Mouse (Mus musculus) ES-E14 (cell line): ENCODE data around the gene Ppp1r13b. TPM values are rescaled to one million over a fixed set of nuclear protein-coding genes. Genes with fewer than 3 reads are reported as not detected.
"Not testable (repeated sequence)": the region's sequence is repeated elsewhere in the genome, so short reads cannot be mapped to it uniquely, and the experiment has no call there.

Experiments used
- DNase-seq: peaks from one replicate; pipeline ENCODE4 v3.0.0-alpha.2; 2013; ENCODE audit warnings: low read depth, low spot score
- H3K27ac ChIP-seq: 2 replicates; pipeline ENCODE4 v1.5.1; 2012; ENCODE audit warnings: low read depth, mild to moderate bottlenecking, low read length, moderate library complexity, mixed read lengths; ENCODE audit not compliant: poor library complexity, insufficient read depth, severe bottlenecking
- H3K36me3 ChIP-seq: 2 replicates; pipeline ENCODE4 v1.6.1; 2012; ENCODE audit warnings: mild to moderate bottlenecking, low read length, moderate library complexity, mixed read lengths; ENCODE audit not compliant: control insufficient read depth, poor library complexity, insufficient read depth, severe bottlenecking
- H3K4me1 ChIP-seq, 2 experiments: fragments of 150-350 bp in 1 of 2; sonication (generic) in 1 of 2; 2 replicates each; pipeline ENCODE4 v1.6.1; 2012; ENCODE audit warnings: low read length in 2 of 2, mild to moderate bottlenecking in 1 of 2, mixed read lengths in 1 of 2; ENCODE audit not compliant: control insufficient read depth in 2 of 2, insufficient read depth in 2 of 2, poor library complexity in 1 of 2
- H3K4me3 ChIP-seq, 2 experiments: fragments of 150-350 bp in 1 of 2; sonication (generic) in 1 of 2; 2 replicates each; pipeline ENCODE4 v1.5.1; 2012; ENCODE audit warnings: low read length in 2 of 2, low read depth in 1 of 2, mild to moderate bottlenecking in 1 of 2, mixed read lengths in 1 of 2; ENCODE audit not compliant: insufficient read depth in 1 of 2, poor library complexity in 1 of 2, severe bottlenecking in 1 of 2
- H3K9ac ChIP-seq: 2 replicates; pipeline ENCODE4 v1.6.1; 2012; ENCODE audit warnings: low read depth, mild to moderate bottlenecking, low read length, mixed read lengths; ENCODE audit not compliant: poor library complexity, insufficient read depth, severe bottlenecking
- H3K9me3 ChIP-seq: fragments of 150-350 bp; sonication (generic); 2 replicates; pipeline ENCODE4 v1.6.1; 2012; ENCODE audit warnings: low read depth, mild to moderate bottlenecking, low read length; ENCODE audit not compliant: control insufficient read depth, insufficient read depth
- CHD2 ChIP-seq: IDR thresholded peaks from 2 replicates; pipeline ENCODE4 v1.6.1; 2014; ENCODE audit warnings: mild to moderate bottlenecking, low read depth, low read length, inconsistent platforms
- HCFC1 ChIP-seq: IDR thresholded peaks from 2 replicates; pipeline ENCODE4 v1.6.1; 2012; ENCODE audit warnings: low read length, inconsistent platforms, borderline replicate concordance; ENCODE audit not compliant: insufficient read depth
- MAFK ChIP-seq: IDR thresholded peaks from 2 replicates; pipeline ENCODE4 v1.6.1; 2014; ENCODE audit warnings: mild to moderate bottlenecking, low read depth, low read length, inconsistent platforms; ENCODE audit not compliant: insufficient read depth
- ZC3H11A ChIP-seq: IDR thresholded peaks from 2 replicates; pipeline ENCODE4 v1.6.1; 2012; ENCODE audit warnings: low read depth, mild to moderate bottlenecking, inconsistent platforms, low read length, borderline replicate concordance
- ZNF384 ChIP-seq: IDR thresholded peaks from 2 replicates; pipeline ENCODE4 v1.6.1; 2012; ENCODE audit warnings: low read depth, low read length, inconsistent platforms
- in situ Hi-C, 2 experiments: fragments of 600-800 bp; cut with MboI; formaldehyde crosslinking; loops; one replicate each; pipeline ENCODE4 v1.15.1; 2025; ENCODE audit warnings: low sequenced_read_pairs in 2 of 2, inconsistent platforms in 1 of 2; ENCODE audit not compliant: unreplicated experiment in 2 of 2
- total RNA-seq: library from RNA; depleted of rRNA; stranded (reverse); fragments of 300-350 nt; gene quantifications from 2 replicates; pipeline ENCODE4 v1.2.3, GENCODE M21; 2012

Gene Ppp1r13b
- total RNA-seq, 1 experiment: 4.4 TPM

DNA sequence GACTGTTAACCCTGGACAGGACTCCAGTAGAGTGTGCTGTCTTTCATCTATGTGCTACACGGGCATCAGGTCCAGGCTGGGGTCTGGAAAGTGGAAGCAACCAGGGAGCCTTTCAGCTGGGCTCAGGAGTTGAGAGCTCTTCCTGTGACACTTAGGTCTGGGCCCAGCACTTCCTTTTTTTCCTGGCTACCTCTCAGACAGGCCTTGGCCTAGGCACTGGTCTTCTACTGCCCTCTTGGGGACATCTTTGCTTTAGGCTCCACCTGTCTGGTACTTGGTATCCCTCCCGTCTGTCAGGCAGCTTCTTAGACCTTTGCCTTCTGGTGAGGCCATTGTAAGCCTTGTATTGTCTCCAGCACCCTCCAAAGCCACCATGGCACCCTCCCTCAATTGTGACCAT is 38.8 kb upstream of the Ppp1r13b start:
- no peak overlapping the region for H3K9ac ChIP-seq
- no peaks in the 10 kb centered on the region for H3K9me3 ChIP-seq
- H3K4me3 ChIP-seq: no peak overlapping the region
- in situ Hi-C loops: no loop called here
- no peak for DNase-seq
- H3K4me1 ChIP-seq: peaks cover 2 to 18% of the 10 kb centered on the region in 2 experiments; a peak in 3 of 4 replicates
- H3K27ac ChIP-seq: no peak overlapping the region; the same call in 1 of the 2 replicates
- TF ChIP-seq CHD2 (no peak), HCFC1 (no peak), ZC3H11A (no peak; the same call in 1 of the 2 replicates), ZNF384 (no peak), MAFK (no peak)
- H3K36me3 ChIP-seq: no peaks in the 10 kb centered on the region

GRCm38 (mm10) chr12:111945765-111946655 is 38.1 kb upstream of the Ppp1r13b start:
- H3K9me3 ChIP-seq, H3K4me3 ChIP-seq, DNase-seq, H3K36me3 ChIP-seq, in situ Hi-C loops, H3K9ac ChIP-seq, H3K27ac ChIP-seq: not testable (repeated sequence)
- H3K4me1 ChIP-seq: peaks cover 2 to 18% of the 10 kb centered on the region in 2 experiments; a peak in 3 of 4 replicates

- no peak for DNase-seq
Observed at GRCm38 (mm10) chr12:111945115-111945514, 37.2 kb upstream of the Ppp1r13b start.

GRCm38 (mm10) chr12:111944065-111944987 is 36.4 kb upstream of the Ppp1r13b start:
- DNase-seq, H3K27ac ChIP-seq, H3K9me3 ChIP-seq, H3K9ac ChIP-seq, H3K36me3 ChIP-seq, in situ Hi-C loops: not testable (repeated sequence)
- Histone ChIP-seq H3K4me3 (peak overlapping the region in 1 of 2 experiments; percentile 14; a peak in 2 of 4 replicates), H3K4me1 (peaks cover 2 to 18% of the 10 kb centered on the region in 2 experiments; a peak in 3 of 4 replicates)

More at GRCm38 (mm10) chr12:111945115-111945514, 37.2 kb upstream of the Ppp1r13b start:
- Histone ChIP-seq H3K36me3 (no peaks in the 10 kb centered on the region), H3K9me3 (no peaks in the 10 kb centered on the region), H3K9ac (no peak overlapping the region), H3K4me3 (no peak overlapping the region), H3K4me1 (peaks cover 2 to 18% of the 10 kb centered on the region in 2 experiments; a peak in 3 of 4 replicates), H3K27ac (no peak overlapping the region)
- in situ Hi-C loops: no loop called here
- TF ChIP-seq CHD2 (no peak), MAFK (no peak), ZNF384 (no peak), ZC3H11A (no peak), HCFC1 (no peak)
